ENCODE assay signal across 8 mouse cellular contexts in genomic region chr7:125181548-125181947, GRCm38 (mm10).
DNase-seq lines count a peak whose midpoint lies in the region; ATAC-seq and TF ChIP-seq lines count a peak whose summit lies in the region.

No protein-coding gene starts in this region.

- H3K27me3 ChIP-seq in intestine, postnatal 0 days (replicated peaks; ENCODE audit: control insufficient read depth, insufficient read depth, low read length) = no peaks in the 10 kb centered on the region
- no peaks in the 10 kb centered on the region for H3K27me3 ChIP-seq in intestine, embryonic 16.5 days (replicated peaks; ENCODE audit: control insufficient read depth, insufficient read depth, low read length)
- H3K27me3 ChIP-seq in forebrain, embryonic 14.5 days (replicated peaks; ENCODE audit: control insufficient read depth, insufficient read depth, low read length) = no peaks in the 10 kb centered on the region; the same call in 1 of the 2 replicates

- no peaks in the 10 kb centered on the region for H3K36me3 ChIP-seq in intestine, postnatal 0 days (ENCODE audit: control insufficient read depth, insufficient read depth)
- no peaks in the 10 kb centered on the region for H3K36me3 ChIP-seq in intestine, embryonic 16.5 days (ENCODE audit: control insufficient read depth, insufficient read depth, low read length)
- H3K36me3 ChIP-seq in forebrain, embryonic 14.5 days (ENCODE audit: control insufficient read depth, insufficient read depth, low read length) = no peaks in the 10 kb centered on the region

- H3K27ac ChIP-seq in intestine, postnatal 0 days (ENCODE audit: low read depth, low read length) = no peak overlapping the region
- no peak overlapping the region for H3K27ac ChIP-seq in intestine, embryonic 16.5 days (ENCODE audit: low read length)
- H3K27ac ChIP-seq in forebrain, embryonic 14.5 days (ENCODE audit: low read depth, low read length) = no peak overlapping the region

- no peak overlapping the region for H3K4me3 ChIP-seq in intestine, postnatal 0 days (ENCODE audit: low read depth, low read length)
- no peak overlapping the region for H3K4me3 ChIP-seq in intestine, embryonic 16.5 days (ENCODE audit: low read length)
- H3K4me3 ChIP-seq in forebrain, embryonic 14.5 days (ENCODE audit: low read depth, low read length) = no peak overlapping the region

- 83% methylated on average over 3 of the region's 3 CpGs for WGBS in intestine, postnatal 0 days
- 85% methylated on average over 3 of the region's 3 CpGs for WGBS in intestine, embryonic 16.5 days
- WGBS in forebrain, embryonic 14.5 days = 79% methylated on average over 3 of the region's 3 CpGs

- DNase-seq in brain, embryonic 18.5 days (ENCODE audit: low read depth, low spot score) = peak; percentile 34
- peak; percentile 71 for DNase-seq in forebrain, embryonic 14.5 days (ENCODE audit: low spot score)
- peak; percentile 53 to 69 for DNase-seq in layer of hippocampus, postnatal 14 days (ENCODE audit: low spot score in 2 of 2)
- DNase-seq in right cerebral cortex, postnatal 25 days = peak; percentile 65
- no peak for DNase-seq in thymus, adult 18-20 months
- no peak for DNase-seq in urinary bladder, postnatal 14 days (ENCODE audit: low spot score)

- no peaks in the 10 kb centered on the region for H3K4me1 ChIP-seq in intestine, postnatal 0 days (replicated peaks; ENCODE audit: control insufficient read depth, insufficient read depth, low read length)
- H3K4me1 ChIP-seq in intestine, embryonic 16.5 days (ENCODE audit: control insufficient read depth, insufficient read depth, low read length) = no peaks in the 10 kb centered on the region
- no peaks in the 10 kb centered on the region for H3K4me1 ChIP-seq in forebrain, embryonic 14.5 days (ENCODE audit: control insufficient read depth, insufficient read depth, low read length)

- no peak for ATAC-seq in intestine, postnatal 0 days
- ATAC-seq in intestine, embryonic 16.5 days = no peak
- ATAC-seq in forebrain, embryonic 14.5 days = peak; percentile 56; the same call in 1 of the 2 replicates

- no peak overlapping the region for H3K9ac ChIP-seq in intestine, postnatal 0 days (ENCODE audit: low read depth, low read length)
- H3K9ac ChIP-seq in intestine, embryonic 16.5 days (ENCODE audit: low read depth, low read length) = no peak overlapping the region
- no peak overlapping the region for H3K9ac ChIP-seq in forebrain, embryonic 14.5 days (ENCODE audit: low read length)

- peak; percentile 79 for TF ChIP-seq CTCF in intestine, postnatal 0 days (IDR thresholded peaks at IDR 0.05; ENCODE audit: low read depth)

- no peak overlapping the region for H3K4me2 ChIP-seq in intestine, postnatal 0 days (replicated peaks; ENCODE audit: low read depth)
- no peak overlapping the region for H3K4me2 ChIP-seq in intestine, embryonic 16.5 days (ENCODE audit: low read depth, low read length)
- no peak overlapping the region for H3K4me2 ChIP-seq in forebrain, embryonic 14.5 days (ENCODE audit: low read length)

- H3K9me3 ChIP-seq in intestine, postnatal 0 days (ENCODE audit: control insufficient read depth) = no peaks in the 10 kb centered on the region
- no peaks in the 10 kb centered on the region for H3K9me3 ChIP-seq in intestine, embryonic 16.5 days (ENCODE audit: control insufficient read depth, low read length)
- H3K9me3 ChIP-seq in forebrain, embryonic 14.5 days (replicated peaks; ENCODE audit: control insufficient read depth, low read length) = no peaks in the 10 kb centered on the region

Comparison
In these comparisons a context has a peak if more than half of its experiments do, and no peak if none do; other contexts are left out.
1. DNase-seq: peak in brain, embryonic 18.5 days (single experiment), forebrain, embryonic 14.5 days (single experiment), layer of hippocampus, postnatal 14 days (2 of 2) and right cerebral cortex, postnatal 25 days (single experiment); none in thymus, adult 18-20 months (0 of 2) and urinary bladder, postnatal 14 days (single experiment).